ENCODE assay signal across 19 mouse cellular contexts in the genomic region with DNA sequence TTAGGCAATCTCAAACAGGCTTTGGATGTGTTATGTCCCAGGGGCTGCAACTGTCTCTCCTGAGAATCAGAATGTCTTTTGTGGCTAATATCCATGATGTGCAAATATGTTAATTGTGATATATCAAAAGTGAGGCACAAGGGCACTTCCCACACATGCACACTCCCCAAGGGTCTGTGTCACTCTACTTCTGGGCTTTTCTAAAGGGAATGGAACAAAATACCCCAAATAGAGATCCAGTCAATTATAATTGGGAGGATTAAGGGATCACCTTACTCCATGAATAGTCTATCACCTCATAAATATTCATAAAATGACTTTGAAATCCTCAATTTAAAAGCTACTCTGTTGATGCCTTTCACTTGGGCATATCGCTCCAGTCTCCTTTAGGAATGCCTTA.
"Had no signal": no experiment of that assay in that cellular context is flagged by ENCODE, and none has a peak within 500 bp of the region (broad histone marks: within the 10 kb centered on the region; RNA-seq: fewer than 3 reads in every experiment).

No protein-coding gene starts in this region.

- H3K4me2 ChIP-seq: limb, embryonic 12.5 days; liver, embryonic 13.5 days; lung, embryonic 15.5 days; neural tube, embryonic 12.5 days had no signal

- H3K4me1 ChIP-seq: limb, embryonic 12.5 days; liver, embryonic 13.5 days; lung, embryonic 15.5 days; megakaryocyte, embryonic 14.5 days; neural tube, embryonic 12.5 days had no signal

- H3K4me3 ChIP-seq: limb, embryonic 12.5 days; liver, embryonic 13.5 days; lung, embryonic 15.5 days; megakaryocyte, embryonic 14.5 days; neural tube, embryonic 12.5 days had no signal

- H3K9ac ChIP-seq: limb, embryonic 12.5 days; liver, embryonic 13.5 days; liver, postnatal 0 days; lung, embryonic 15.5 days; neural tube, embryonic 12.5 days had no signal

- H3K9me3 ChIP-seq: limb, embryonic 12.5 days; liver, embryonic 13.5 days; lung, embryonic 15.5 days; megakaryocyte, embryonic 14.5 days; neural tube, embryonic 12.5 days had no signal

- DNase-seq: kidney, adult 11 months; kidney, adult 9 months; kidney, postnatal 36 days; layer of hippocampus, adult 9-11 months; layer of hippocampus, postnatal 36 days; liver; liver, embryonic 13.5 days; liver, postnatal 0 days; lung, postnatal 14 days; right cerebral cortex, postnatal 4 days; spleen, adult 18-20 months; thymus, adult 18-20 months; thymus, postnatal 25 days had no signal

- H3K36me3 ChIP-seq: limb, embryonic 12.5 days; liver, embryonic 13.5 days; lung, embryonic 15.5 days; neural tube, embryonic 12.5 days had no signal

- H3K27ac ChIP-seq: kidney, postnatal 0 days; limb, embryonic 12.5 days; liver, embryonic 13.5 days; lung, embryonic 15.5 days; macrophage; neural tube, embryonic 12.5 days had no signal

- H3K27me3 ChIP-seq: limb, embryonic 12.5 days; liver, embryonic 13.5 days; lung, embryonic 15.5 days; megakaryocyte, embryonic 14.5 days; neural tube, embryonic 12.5 days had no signal

- ATAC-seq: liver, postnatal 0 days had no signal
